Mouse (Mus musculus): ENCODE measurements around the gene Tpmt. TPM values are rescaled to one million over a fixed set of nuclear protein-coding genes. Genes with fewer than 3 reads are reported as not detected.

Gene Tpmt
- 14.7 and 18.8 TPM in 2 replicates for polyA plus RNA-seq (2012; rRNA removed)

GRCm38 (mm10) chr13:47044617-47044947, at the start of gene Tpmt:
Gene Tpmt (minus strand): TSS chr13:47044737.
- no peak for DNase-seq (ENCODE audit: low read depth)
- TF ChIP-seq CTCF (IDR thresholded peaks at IDR 0.05; ENCODE audit: borderline replicate concordance, extremely low read depth, insufficient read depth, insufficient read length), result no peak
- no peak for TF ChIP-seq POLR2A (IDR thresholded peaks at IDR 0.05; ENCODE audit: borderline replicate concordance, extremely low read depth, insufficient read depth, insufficient read length, poor library complexity, severe bottlenecking)

- no peak for TF ChIP-seq CTCF (IDR thresholded peaks at IDR 0.05; ENCODE audit: borderline replicate concordance, extremely low read depth, insufficient read depth, insufficient read length)
- no peak for TF ChIP-seq POLR2A (IDR thresholded peaks at IDR 0.05; ENCODE audit: borderline replicate concordance, extremely low read depth, insufficient read depth, insufficient read length, poor library complexity, severe bottlenecking)
- DNase-seq (ENCODE audit: low read depth), result no peak
Observed at GRCm38 (mm10) chr13:47093791-47094190, 49.3 kb upstream of the Tpmt start.

- TF ChIP-seq CTCF (IDR thresholded peaks at IDR 0.05; ENCODE audit: borderline replicate concordance, extremely low read depth, insufficient read depth, insufficient read length) (no peak), POLR2A (IDR thresholded peaks at IDR 0.05; ENCODE audit: borderline replicate concordance, extremely low read depth, insufficient read depth, insufficient read length, poor library complexity, severe bottlenecking) (no peak)
Observed at GRCm38 (mm10) chr13:47089271-47089670, 44.7 kb upstream of the Tpmt start.

GRCm38 (mm10) chr13:47088433-47088832, 43.9 kb upstream of the Tpmt start:
- DNase-seq (ENCODE audit: low read depth), result no peak
- TF ChIP-seq POLR2A (IDR thresholded peaks at IDR 0.05; ENCODE audit: borderline replicate concordance, extremely low read depth, insufficient read depth, insufficient read length, poor library complexity, severe bottlenecking) (no peak), CTCF (IDR thresholded peaks at IDR 0.05; ENCODE audit: borderline replicate concordance, extremely low read depth, insufficient read depth, insufficient read length) (no peak)

More at GRCm38 (mm10) chr13:47089271-47089670, 44.7 kb upstream of the Tpmt start:
- no peak for DNase-seq (ENCODE audit: low read depth)

GRCm38 (mm10) chr13:47080905-47081505, 36.5 kb upstream of the Tpmt start:
- DNase-seq (ENCODE audit: low read depth), result no peak
- TF ChIP-seq CTCF (IDR thresholded peaks at IDR 0.05; ENCODE audit: borderline replicate concordance, extremely low read depth, insufficient read depth, insufficient read length), result peak; percentile 10; the same call in 1 of the 2 replicates
- no peak for TF ChIP-seq POLR2A (IDR thresholded peaks at IDR 0.05; ENCODE audit: borderline replicate concordance, extremely low read depth, insufficient read depth, insufficient read length, poor library complexity, severe bottlenecking)

GRCm38 (mm10) chr13:47078799-47079198, 34.3 kb upstream of the Tpmt start:
- DNase-seq (ENCODE audit: low read depth), result no peak
- TF ChIP-seq POLR2A (IDR thresholded peaks at IDR 0.05; ENCODE audit: borderline replicate concordance, extremely low read depth, insufficient read depth, insufficient read length, poor library complexity, severe bottlenecking) (no peak), CTCF (IDR thresholded peaks at IDR 0.05; ENCODE audit: borderline replicate concordance, extremely low read depth, insufficient read depth, insufficient read length) (peak; percentile 12; the same call in 1 of the 2 replicates)

- TF ChIP-seq POLR2A (IDR thresholded peaks at IDR 0.05; ENCODE audit: borderline replicate concordance, extremely low read depth, insufficient read depth, insufficient read length, poor library complexity, severe bottlenecking), result no peak
- no peak for TF ChIP-seq CTCF (IDR thresholded peaks at IDR 0.05; ENCODE audit: borderline replicate concordance, extremely low read depth, insufficient read depth, insufficient read length)
- DNase-seq (ENCODE audit: low read depth), result no peak
Observed at GRCm38 (mm10) chr13:47077367-47077766, 32.8 kb upstream of the Tpmt start.

- DNase-seq (ENCODE audit: low read depth), result no peak
- TF ChIP-seq CTCF (IDR thresholded peaks at IDR 0.05; ENCODE audit: borderline replicate concordance, extremely low read depth, insufficient read depth, insufficient read length) (no peak), POLR2A (IDR thresholded peaks at IDR 0.05; ENCODE audit: borderline replicate concordance, extremely low read depth, insufficient read depth, insufficient read length, poor library complexity, severe bottlenecking) (no peak)
Observed at GRCm38 (mm10) chr13:47076156-47076555, 31.6 kb upstream of the Tpmt start.

- no peak for DNase-seq (ENCODE audit: low read depth)
- TF ChIP-seq CTCF (IDR thresholded peaks at IDR 0.05; ENCODE audit: borderline replicate concordance, extremely low read depth, insufficient read depth, insufficient read length) (no peak), POLR2A (IDR thresholded peaks at IDR 0.05; ENCODE audit: borderline replicate concordance, extremely low read depth, insufficient read depth, insufficient read length, poor library complexity, severe bottlenecking) (no peak)
Observed at GRCm38 (mm10) chr13:47072484-47072883, 27.9 kb upstream of the Tpmt start.

- TF ChIP-seq POLR2A (IDR thresholded peaks at IDR 0.05; ENCODE audit: borderline replicate concordance, extremely low read depth, insufficient read depth, insufficient read length, poor library complexity, severe bottlenecking) (no peak), CTCF (IDR thresholded peaks at IDR 0.05; ENCODE audit: borderline replicate concordance, extremely low read depth, insufficient read depth, insufficient read length) (no peak)
- DNase-seq (ENCODE audit: low read depth), result no peak
Observed at GRCm38 (mm10) chr13:47071871-47072270, 27.3 kb upstream of the Tpmt start.

GRCm38 (mm10) chr13:47070329-47071080, 26.0 kb upstream of the Tpmt start:
- DNase-seq (ENCODE audit: low read depth), result peak; percentile 5
- TF ChIP-seq CTCF (IDR thresholded peaks at IDR 0.05; ENCODE audit: borderline replicate concordance, extremely low read depth, insufficient read depth, insufficient read length) (no peak), POLR2A (IDR thresholded peaks at IDR 0.05; ENCODE audit: borderline replicate concordance, extremely low read depth, insufficient read depth, insufficient read length, poor library complexity, severe bottlenecking) (no peak)

GRCm38 (mm10) chr13:47067001-47067400, 22.5 kb upstream of the Tpmt start:
- no peak for TF ChIP-seq CTCF (IDR thresholded peaks at IDR 0.05; ENCODE audit: borderline replicate concordance, extremely low read depth, insufficient read depth, insufficient read length)
- no peak for TF ChIP-seq POLR2A (IDR thresholded peaks at IDR 0.05; ENCODE audit: borderline replicate concordance, extremely low read depth, insufficient read depth, insufficient read length, poor library complexity, severe bottlenecking)
- no peak for DNase-seq (ENCODE audit: low read depth)
